Mouse (Mus musculus) midbrain, postnatal 0 days (tissue): ENCODE results near the gene Nedd8. TPM values are rescaled to one million over a fixed set of nuclear protein-coding genes. Genes with fewer than 3 reads are reported as not detected.

Experiments
- ATAC-seq: fragments of 200-750 bp; cut with Nextera tagmentation; 2 replicates; pipeline ENCODE4 v1.8.0; 2017; ENCODE audit warnings: moderate number of reproducible peaks, mild to moderate bottlenecking, moderate TSS enrichment, moderate library complexity; ENCODE audit not compliant: low FRiP score
- DNase-seq: peaks from one replicate; pipeline ENCODE4 v3.0.0-alpha.2; 2015; ENCODE audit warnings: low spot score
- H3K27ac ChIP-seq: fragments of 300-500 bp; sonication (generic); 2 replicates; pipeline ENCODE4 v1.5.1; 2014; ENCODE audit warnings: low read depth, mild to moderate bottlenecking, low read length, mixed read lengths
- H3K27me3 ChIP-seq: fragments of 300-500 bp; sonication (generic); 2 replicates; pipeline ENCODE4 v1.6.1; 2014; ENCODE audit warnings: low read length, control low read depth, mixed read lengths; ENCODE audit not compliant: insufficient read depth
- H3K36me3 ChIP-seq: fragments of 300-500 bp; sonication (generic); 2 replicates; pipeline ENCODE4 v1.6.1; 2014; ENCODE audit warnings: low read length, control low read depth, mixed read lengths; ENCODE audit not compliant: insufficient read depth
- H3K4me1 ChIP-seq: fragments of 300-500 bp; sonication (generic); 2 replicates; pipeline ENCODE4 v1.6.1; 2014; ENCODE audit warnings: mild to moderate bottlenecking, control low read depth, antibody characterized with exemption, low read length, mixed read lengths; ENCODE audit not compliant: insufficient read depth
- H3K4me2 ChIP-seq: fragments of 300-500 bp; sonication (generic); 2 replicates; pipeline ENCODE4 v1.6.1; 2014; ENCODE audit warnings: low read depth, mild to moderate bottlenecking, low read length, mixed read lengths; ENCODE audit not compliant: poor library complexity, severe bottlenecking
- H3K4me3 ChIP-seq: fragments of 300-500 bp; sonication (generic); 2 replicates; pipeline ENCODE4 v1.5.1; 2014; ENCODE audit warnings: low read depth, mild to moderate bottlenecking, low read length, moderate library complexity
- H3K9ac ChIP-seq: fragments of 300-500 bp; sonication (generic); replicated peaks from 2 replicates; pipeline ENCODE4 v1.6.1; 2014; ENCODE audit warnings: mild to moderate bottlenecking, low read length, moderate library complexity, mixed read lengths; ENCODE audit not compliant: poor library complexity, severe bottlenecking
- H3K9me3 ChIP-seq: fragments of 300-500 bp; sonication (generic); 2 replicates; pipeline ENCODE4 v1.6.1; 2016; ENCODE audit warnings: low read length, control low read depth
- CTCF ChIP-seq: IDR thresholded peaks from 2 replicates; pipeline ENCODE4 v1.5.1; 2016; ENCODE audit warnings: antibody characterized with exemption, mild to moderate bottlenecking
- WGBS: fragments of 180-500 bp; shearing (Covaris S2); extraction: QIAGEN DNeasy Blood & Tissue Kit; methylation state at CpG from one replicate; pipeline ENCODE4 v1.1.7; 2014; 5-methylcytosine and 5-hydroxymethylcytosine counted together
- polyA plus RNA-seq: library from polyadenylated mRNA; unstranded; fragments of >200 nt; fragmentation: Nextera tagmentation; extraction: Ambion mirVana; gene quantifications from 2 replicates; pipeline ENCODE4 v1.2.1, GENCODE M21; 2015
- total RNA-seq: library from RNA; depleted of rRNA; stranded (reverse); fragments of >200 nt; gene quantifications from 2 replicates; pipeline ENCODE4 v1.2.3, GENCODE M21; 2014

The Nedd8 gene
- total and polyA plus RNA-seq, 2 experiments from 2014 or later = 129 to 569 TPM

DNA sequence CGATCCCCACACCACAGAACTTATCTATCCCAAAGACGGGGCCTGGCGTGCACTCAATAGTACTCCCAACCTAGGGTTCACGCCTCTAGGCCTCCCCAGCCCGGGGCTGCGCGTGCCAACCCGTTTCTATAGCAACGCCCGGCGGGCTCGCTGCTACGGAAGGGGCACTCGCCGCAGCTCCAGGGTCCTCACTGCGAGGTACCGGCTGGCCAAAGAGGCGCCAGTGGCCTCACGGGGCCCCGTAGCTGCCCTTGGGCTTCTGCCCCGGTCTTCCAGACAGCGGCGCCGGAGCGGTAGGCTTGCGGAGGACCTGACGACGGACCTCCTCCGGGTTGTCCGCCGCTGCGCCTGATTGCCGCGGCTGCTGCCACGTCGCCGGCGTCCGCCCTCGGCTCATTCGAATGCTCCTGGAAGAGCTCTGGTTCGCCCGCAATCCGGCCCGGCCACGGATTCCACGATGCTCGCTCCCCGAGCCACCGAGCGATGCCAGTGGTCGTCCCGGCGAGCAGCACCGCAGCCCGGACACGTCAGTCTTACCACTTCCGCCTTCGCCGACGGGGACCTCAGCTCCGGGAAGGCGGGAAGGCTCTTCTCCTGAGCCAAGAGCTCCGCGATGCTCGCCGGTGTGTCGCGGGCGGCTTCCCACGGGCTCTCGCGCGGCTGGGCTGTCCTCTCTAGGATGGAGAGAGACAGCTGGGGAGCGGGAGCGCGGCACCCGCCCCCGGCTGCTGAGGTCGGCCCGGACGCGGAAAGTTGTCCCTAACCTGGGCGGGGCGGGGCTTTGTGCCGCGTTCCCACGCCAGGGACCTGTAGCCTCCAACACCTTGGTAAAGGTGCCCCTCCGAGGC lies 28.6 kb downstream of the Nedd8 start, which contains the start of gene Tm9sf1:
TSS of gene Tm9sf1 (minus strand) at position 747 of the 848 bp plus-strand sequence.
- Histone ChIP-seq H3K27ac (peak within 1 kb of the TSS; percentile 96), H3K36me3 (peaks cover 22% of the 10 kb centered on the region), H3K9me3 (no peaks in the 10 kb centered on the region), H3K4me1 (0 out of 2 replicates have a peak, but pooled peaks cover 6% of the 10 kb centered on the region), H3K9ac (peak within 1 kb of the TSS; percentile 94), H3K4me2 (peak within 1 kb of the TSS; percentile 77), H3K27me3 (no peaks in the 10 kb centered on the region), H3K4me3 (peak within 1 kb of the TSS; percentile 97)
- peak; percentile 11; the same call in 1 of the 2 replicates for TF ChIP-seq CTCF
- WGBS = under 1% methylated on average over 89 of the region's 89 CpGs
- DNase-seq (peak; percentile 80), ATAC-seq (peak; percentile 87)

GRCm38 (mm10) chr14:55642679-55643059 lies 29.3 kb downstream of the Nedd8 start:
- Histone ChIP-seq H3K27ac (peak overlapping the region; percentile 96), H3K27me3 (no peaks in the 10 kb centered on the region), H3K4me2 (peak overlapping the region; percentile 77), H3K36me3 (peaks cover 24% of the 10 kb centered on the region), H3K9ac (peak overlapping the region; percentile 94), H3K9me3 (no peaks in the 10 kb centered on the region), H3K4me1 (0 out of 2 replicates have a peak, but pooled peaks cover 6% of the 10 kb centered on the region), H3K4me3 (peak overlapping the region; percentile 97)
- WGBS = 19% methylated on average over 8 of the region's 8 CpGs
- no peak for TF ChIP-seq CTCF
- DNase-seq (no peak), ATAC-seq (no peak; the same call in 1 of the 2 replicates)

DNA sequence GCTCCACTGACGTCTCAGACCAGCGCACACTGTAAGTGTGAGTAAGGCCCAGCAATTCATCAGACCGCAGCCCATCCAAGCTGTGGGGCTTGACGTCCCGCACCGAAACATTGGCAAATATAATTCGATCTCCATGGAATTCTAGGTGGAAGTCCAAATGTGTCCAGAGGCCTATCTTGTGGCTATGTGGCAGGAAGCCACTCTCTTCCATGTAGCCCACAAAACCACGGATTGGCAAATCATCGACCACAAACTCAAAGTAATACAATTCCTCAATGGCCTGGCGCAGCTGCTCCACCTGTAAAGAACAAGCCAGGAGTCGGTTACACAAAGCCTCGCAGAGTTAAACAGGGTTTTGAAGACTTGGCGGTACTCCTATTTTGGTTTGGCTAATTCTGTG lies 30.6 kb downstream of the Nedd8 start:
- Histone ChIP-seq H3K4me3 (no peak overlapping the region), H3K4me1 (0 out of 2 replicates have a peak, but pooled peaks cover 6% of the 10 kb centered on the region), H3K9ac (no peak overlapping the region), H3K27ac (no peak overlapping the region), H3K4me2 (no peak overlapping the region), H3K27me3 (no peaks in the 10 kb centered on the region), H3K9me3 (no peaks in the 10 kb centered on the region), H3K36me3 (peaks cover 30% of the 10 kb centered on the region)
- no peak for ATAC-seq
- DNase-seq = no peak
- no peak for TF ChIP-seq CTCF
- 96% methylated on average over 13 of the region's 13 CpGs for WGBS

- H3K9me3 ChIP-seq = no peaks in the 10 kb centered on the region
Measured at GRCm38 (mm10) chr14:55640816-55641215, 31.1 kb downstream of the Nedd8 start.

DNA sequence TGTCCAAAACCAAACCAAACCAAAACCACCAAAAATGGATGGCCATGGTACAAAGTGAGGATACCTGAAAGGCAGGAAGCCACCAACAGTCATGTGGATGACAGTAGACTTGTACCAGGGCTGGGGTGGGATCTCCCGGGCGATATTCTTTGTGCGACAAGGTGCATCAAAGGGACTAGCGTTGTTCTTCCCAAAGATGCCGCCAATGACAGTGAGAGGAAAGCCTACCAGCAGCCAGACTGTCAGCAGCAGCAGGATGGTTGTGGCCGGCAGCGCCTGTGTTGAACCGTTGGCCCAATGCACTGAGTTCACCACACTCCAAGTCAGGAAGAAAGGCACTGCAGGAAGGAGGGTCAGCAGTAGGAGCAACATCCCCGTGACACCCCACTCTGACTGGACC lies 34.1 kb downstream of the Nedd8 start, which contains the start of gene Gm49378:
TSS of gene Gm49378 (minus strand) at position 101 of the 400 bp plus-strand sequence.
- Histone ChIP-seq H3K4me3 (no peak within 1 kb of the TSS), H3K9me3 (no peaks in the 10 kb centered on the region), H3K4me2 (no peak within 1 kb of the TSS), H3K27ac (no peak within 1 kb of the TSS), H3K36me3 (peaks cover 42% of the 10 kb centered on the region), H3K9ac (no peak within 1 kb of the TSS), H3K4me1 (peaks cover 6% of the 10 kb centered on the region; the same call in 1 of the 2 replicates), H3K27me3 (no peaks in the 10 kb centered on the region)
- ATAC-seq (no peak), DNase-seq (no peak)
- 95% methylated on average over 9 of the region's 9 CpGs for WGBS
- no peak for TF ChIP-seq CTCF

More at GRCm38 (mm10) chr14:55640816-55641215, 31.1 kb downstream of the Nedd8 start:
- Histone ChIP-seq H3K27ac (no peak overlapping the region), H3K4me1 (0 out of 2 replicates have a peak, but pooled peaks cover 6% of the 10 kb centered on the region), H3K4me3 (no peak overlapping the region), H3K27me3 (no peaks in the 10 kb centered on the region), H3K36me3 (peaks cover 30% of the 10 kb centered on the region), H3K4me2 (no peak overlapping the region), H3K9ac (no peak overlapping the region)
- no peak for TF ChIP-seq CTCF
- WGBS = 97% methylated on average over 14 of the region's 14 CpGs
- DNase-seq (no peak), ATAC-seq (no peak)

GRCm38 (mm10) chr14:55635523-55636007 lies 36.4 kb downstream of the Nedd8 start, which contains the start of gene Ipo4:
Ipo4 (minus strand) TSS chr14:55635957.
- H3K36me3 ChIP-seq = peaks cover 56% of the 10 kb centered on the region
- WGBS = 2% methylated on average over 33 of the region's 33 CpGs
- peak within 1 kb of the TSS; percentile 71 for H3K4me3 ChIP-seq
- ATAC-seq = peak; percentile 88
- peak within 1 kb of the TSS; percentile 91 for H3K4me2 ChIP-seq
- peak within 1 kb of the TSS; percentile 63 for H3K27ac ChIP-seq
- no peaks in the 10 kb centered on the region for H3K9me3 ChIP-seq
- peak; percentile 95 for DNase-seq
- H3K9ac ChIP-seq = peak within 1 kb of the TSS; percentile 80
- H3K27me3 ChIP-seq = no peaks in the 10 kb centered on the region
- peaks cover 6% of the 10 kb centered on the region; the same call in 1 of the 2 replicates for H3K4me1 ChIP-seq
- no peak for TF ChIP-seq CTCF
